Mouse (Mus musculus): ENCODE data around the gene Rrp1b. TPM values are rescaled to one million over a fixed set of nuclear protein-coding genes. Genes with fewer than 3 reads are reported as not detected.

Gene Rrp1b
- polyA plus RNA-seq, 1 experiment from 2014 or later: 77.5 TPM

- DNase-seq (no peak), ATAC-seq (ENCODE audit: insufficient read depth) (no peak)
- 31% methylated on average over 2 of the region's 2 CpGs for WGBS
- no peaks in the 10 kb centered on the region for H3K36me3 ChIP-seq (ENCODE audit: insufficient read depth)
- H3K9me3 ChIP-seq (ENCODE audit: low read depth, low read length): no peaks in the 10 kb centered on the region
- H3K27me3 ChIP-seq (ENCODE audit: insufficient read depth, low read length): peaks cover 12% of the 10 kb centered on the region; the same call in 1 of the 2 replicates
- no peak overlapping the region for H3K4me2 ChIP-seq
- no peaks in the 10 kb centered on the region for H3K4me1 ChIP-seq (ENCODE audit: insufficient read depth)
- H3K9ac ChIP-seq: no peak overlapping the region
- no peak for TF ChIP-seq CTCF (IDR thresholded peaks at IDR 0.05; ENCODE audit: low read depth)
- H3K4me3 ChIP-seq (ENCODE audit: low read depth, low read length): no peak overlapping the region
- no peak overlapping the region for H3K27ac ChIP-seq (ENCODE audit: low read depth)
These were observed 74.5 kb downstream of the Rrp1b start for GRCm38 (mm10) chr17:32110424-32110823.

DNA sequence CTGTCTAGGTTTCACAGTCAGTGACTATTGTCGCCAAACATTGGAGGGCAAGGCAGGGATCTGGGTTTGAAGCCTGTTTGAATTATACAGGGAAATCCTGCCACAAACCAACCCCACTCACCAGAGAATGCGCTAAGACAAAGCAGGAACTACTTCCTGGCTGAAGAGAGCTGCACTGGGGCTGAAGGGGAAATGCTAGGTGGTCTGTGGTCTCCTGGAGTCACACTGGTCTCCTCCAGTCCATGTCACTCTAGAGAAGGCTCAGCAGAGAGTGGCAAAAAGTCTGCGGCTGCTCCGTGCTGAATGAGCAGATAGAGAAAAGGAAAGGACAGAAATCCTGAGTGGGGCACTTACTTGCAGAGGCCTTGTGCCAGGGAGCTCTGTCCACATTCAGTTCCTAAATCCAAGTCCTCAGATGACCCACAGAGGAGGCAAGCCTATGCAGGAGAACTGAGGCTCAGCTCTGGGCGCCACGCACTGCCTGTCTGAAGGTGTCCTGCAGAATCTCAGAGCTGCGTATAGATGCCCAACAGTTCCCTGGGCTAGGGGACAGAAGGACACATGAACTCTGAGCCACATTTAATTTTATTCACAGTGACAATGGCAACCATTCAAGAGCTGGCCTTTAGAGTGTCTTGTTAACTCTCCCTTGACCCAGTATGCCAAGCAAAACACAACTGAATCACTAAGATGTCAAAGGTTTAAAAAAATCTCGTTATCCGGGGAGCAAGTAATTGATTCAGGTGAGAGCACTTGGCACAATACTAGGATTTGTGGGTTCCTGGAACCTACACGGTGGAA, 75.3 kb downstream of the Rrp1b start:
- peaks cover 12% of the 10 kb centered on the region; the same call in 1 of the 2 replicates for H3K27me3 ChIP-seq (ENCODE audit: insufficient read depth, low read length)
- no peak overlapping the region for H3K9ac ChIP-seq
- no peak overlapping the region for H3K4me3 ChIP-seq (ENCODE audit: low read depth, low read length)
- H3K4me1 ChIP-seq (ENCODE audit: insufficient read depth): no peaks in the 10 kb centered on the region
- no peak for ATAC-seq (ENCODE audit: insufficient read depth)
- DNase-seq: no peak
- no peaks in the 10 kb centered on the region for H3K36me3 ChIP-seq (ENCODE audit: insufficient read depth)
- H3K9me3 ChIP-seq (ENCODE audit: low read depth, low read length): no peaks in the 10 kb centered on the region
- H3K4me2 ChIP-seq: no peak overlapping the region
- H3K27ac ChIP-seq (ENCODE audit: low read depth): no peak overlapping the region
- WGBS: 73% methylated on average over 10 of the region's 10 CpGs
- TF ChIP-seq CTCF (IDR thresholded peaks at IDR 0.05; ENCODE audit: low read depth): no peak

Other genes with a start within 250 kb of the Rrp1b start
- gene Sik1, start 180.3 kb upstream of the Rrp1b start, polyA plus RNA-seq (2014; fragmentation: Nextera tagmentation; extraction: Ambion mirVana): 25.0 and 26.2 TPM in 2 replicates
- gene Hsf2bp, start 249 bp downstream of the Rrp1b start, polyA plus RNA-seq (2014; fragmentation: Nextera tagmentation; extraction: Ambion mirVana): 0.38 and 0.55 TPM in 2 replicates
- 19.4 and 21.7 TPM in 2 replicates for gene Notch3, start 130.8 kb downstream of the Rrp1b start, polyA plus RNA-seq (2014; fragmentation: Nextera tagmentation; extraction: Ambion mirVana)
- 0.14 and 0.22 TPM in 2 replicates for gene Ephx3, start 153.4 kb downstream of the Rrp1b start, polyA plus RNA-seq (2014; fragmentation: Nextera tagmentation; extraction: Ambion mirVana)
- gene Brd4, start 248.6 kb downstream of the Rrp1b start, polyA plus RNA-seq (2014; fragmentation: Nextera tagmentation; extraction: Ambion mirVana): 111 and 114 TPM in 2 replicates